Mouse (Mus musculus): ENCODE measurements around the gene Npff.
A peak's percentile ranks its signal among the peaks of the same experiment; 100 is the strongest.

The Npff gene

DNA sequence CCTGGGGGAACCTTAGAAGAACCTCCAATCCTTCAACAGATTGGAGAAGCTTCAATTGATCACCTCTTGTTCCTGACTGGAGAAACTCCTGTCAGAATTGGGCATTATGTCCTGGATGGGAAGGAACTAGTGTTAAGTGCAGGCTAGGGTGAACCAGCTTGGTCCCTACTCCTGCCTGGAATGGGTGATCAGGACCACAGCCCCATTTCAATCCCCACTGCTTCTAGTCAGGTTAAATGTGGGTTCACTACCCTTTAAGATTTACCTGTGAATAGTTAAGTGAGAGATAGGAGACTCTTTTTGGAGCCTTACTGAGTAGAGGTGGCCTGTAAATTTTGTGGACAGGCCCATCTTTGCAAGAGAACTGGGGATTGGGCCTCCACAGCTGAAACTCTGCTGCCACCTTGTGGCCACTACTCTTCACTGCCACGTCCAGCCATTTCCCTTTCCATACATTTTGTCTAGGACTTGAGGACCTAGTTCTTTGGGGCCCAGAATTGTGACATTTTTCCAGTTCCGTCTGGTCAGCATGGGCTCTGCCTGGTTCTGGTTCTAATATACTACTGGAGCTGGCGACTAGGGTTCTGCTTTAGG is at the start of gene Npff:
TSS of gene Npff (minus strand) at position 51 of the 594 bp plus-strand sequence.
- DNase-seq (ENCODE audit: low read depth): peak; percentile 70

DNA sequence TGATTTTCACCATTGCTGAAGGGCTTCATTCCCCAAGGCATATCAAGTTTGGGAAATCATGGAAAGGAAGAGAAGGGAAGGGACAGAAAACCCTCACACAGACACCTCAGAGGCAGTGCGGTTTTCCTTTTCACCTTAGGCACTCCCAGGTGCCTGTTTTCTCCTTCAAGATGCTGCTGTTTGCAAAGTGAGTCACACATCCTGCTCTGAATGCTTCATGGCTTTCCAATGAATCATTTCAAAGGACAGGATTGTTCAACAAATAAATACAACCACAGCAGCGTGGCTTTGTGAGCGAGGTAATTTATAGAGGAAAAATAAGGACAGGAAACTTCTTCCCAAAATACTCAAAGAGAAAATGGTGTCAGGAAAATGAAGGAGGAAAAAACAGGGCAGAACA is 47.3 kb upstream of the Npff start:
- DNase-seq (ENCODE audit: low read depth): no peak

DNA sequence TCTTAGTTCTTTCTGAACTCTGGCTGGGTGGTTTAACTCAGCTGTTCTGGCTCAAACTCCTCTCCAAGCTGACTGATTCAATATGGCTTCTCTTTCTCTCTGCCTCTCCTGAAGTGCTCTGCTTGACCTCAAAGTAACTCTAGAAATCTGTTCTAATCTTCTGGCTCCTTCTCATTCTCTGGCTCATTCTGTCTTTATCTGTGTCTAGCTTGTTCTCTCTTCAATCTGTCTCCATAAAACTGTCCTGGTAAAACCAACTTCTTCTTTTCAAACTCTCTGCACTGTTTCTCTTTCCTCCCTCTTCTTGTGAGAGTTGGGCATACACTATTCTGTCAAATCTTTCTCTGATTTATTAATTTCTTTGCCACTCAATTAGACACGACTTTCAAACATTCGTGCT is 43.1 kb upstream of the Npff start:
- DNase-seq (ENCODE audit: low read depth): no peak

DNA sequence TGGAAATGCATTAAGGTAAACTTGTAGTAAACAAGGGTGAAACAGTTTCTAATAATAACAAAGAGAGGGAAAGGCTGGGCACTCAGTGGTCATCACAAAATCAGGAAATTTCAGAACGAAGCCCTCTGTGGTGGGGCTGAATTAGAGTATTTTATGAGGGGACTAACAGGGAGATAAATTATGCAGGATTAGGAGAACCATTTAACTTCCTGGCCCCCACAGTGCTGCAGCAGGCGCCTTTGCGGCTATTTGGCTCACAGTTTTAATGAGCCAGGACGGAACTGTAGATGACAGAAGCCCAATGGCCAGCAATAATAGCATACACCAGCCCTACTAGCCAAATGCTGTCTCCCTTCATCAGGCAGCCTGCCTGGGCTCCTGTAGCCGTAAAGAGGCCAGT is 38.9 kb upstream of the Npff start:
- DNase-seq (ENCODE audit: low read depth): no peak

DNA sequence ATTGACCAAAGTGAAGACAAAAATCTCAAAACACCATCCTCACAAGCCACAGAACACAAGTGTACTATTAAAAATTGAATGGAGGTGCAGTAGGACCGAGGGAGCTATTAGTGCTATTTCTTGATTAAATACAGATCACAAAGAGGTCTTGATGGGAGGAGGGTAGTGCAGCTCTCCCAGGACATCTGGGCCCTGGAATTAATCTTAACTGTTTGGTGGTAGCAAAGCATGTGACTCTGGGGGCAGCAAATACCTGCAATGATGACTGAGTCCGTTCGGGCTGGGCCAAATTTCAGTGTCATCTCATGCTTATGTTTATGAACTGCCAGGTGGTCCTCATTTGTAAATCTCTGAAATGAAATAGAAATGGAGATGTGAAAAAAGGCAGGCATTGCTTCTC is 38.3 kb upstream of the Npff start:
- DNase-seq (ENCODE audit: low read depth): no peak

DNA sequence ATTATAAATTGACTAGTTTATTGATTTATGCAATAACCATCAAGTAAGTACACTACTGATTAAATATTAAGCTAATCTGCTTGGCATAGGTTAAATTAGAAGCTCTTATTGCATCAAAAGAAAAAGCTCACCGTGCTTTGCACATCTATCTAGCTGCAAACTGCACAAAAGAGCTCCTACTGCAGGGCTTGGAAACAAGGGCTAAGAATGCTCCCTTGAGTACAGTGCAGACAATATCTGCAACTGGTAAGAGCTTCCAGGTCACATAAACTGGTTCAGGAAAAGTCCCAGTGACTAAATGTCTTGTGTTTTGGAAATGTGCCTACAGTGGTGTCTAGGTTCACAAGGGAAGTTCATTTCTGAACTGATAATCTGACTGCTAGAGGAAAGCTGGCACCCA is 37.7 kb upstream of the Npff start:
- no peak for DNase-seq (ENCODE audit: low read depth)

DNA sequence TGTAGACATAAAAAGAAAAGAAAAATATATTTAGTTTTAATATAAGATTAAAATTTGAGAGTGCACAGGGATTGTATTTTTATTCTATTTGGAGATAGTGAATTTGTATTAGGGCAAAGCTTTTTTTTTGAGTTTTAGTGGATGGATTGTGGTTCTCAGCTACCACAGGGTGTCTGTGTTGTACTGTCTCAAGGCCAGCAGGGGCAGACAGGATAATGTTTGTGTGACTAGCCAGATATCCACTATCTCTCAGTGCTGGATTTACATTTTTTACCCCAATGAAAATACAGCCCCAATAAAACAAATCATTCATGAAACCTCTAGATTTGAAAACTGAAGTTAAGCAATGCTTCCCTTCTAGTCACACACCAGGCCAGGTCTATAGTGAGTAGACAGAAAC is 32.8 kb upstream of the Npff start:
- no peak for DNase-seq (ENCODE audit: low read depth)

DNA sequence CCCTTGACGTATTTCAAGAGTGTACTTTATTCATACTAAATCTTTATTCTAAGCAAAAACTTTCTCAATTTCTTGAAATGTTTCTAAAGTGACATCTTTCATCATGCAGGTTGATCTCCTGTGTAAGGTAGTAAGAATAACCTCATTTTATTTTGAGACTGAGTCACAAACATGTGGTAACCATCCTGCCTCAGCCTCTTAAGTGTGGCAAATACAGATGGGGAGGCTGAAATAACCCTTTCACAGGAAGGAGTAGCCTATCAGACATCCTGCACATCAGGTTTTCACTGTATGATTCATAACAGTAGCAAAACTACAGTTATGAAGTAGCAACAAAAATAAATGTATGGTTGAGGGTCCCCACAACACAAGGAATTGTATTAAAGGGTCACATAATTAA is 30.8 kb upstream of the Npff start:
- no peak for DNase-seq (ENCODE audit: low read depth)

DNA sequence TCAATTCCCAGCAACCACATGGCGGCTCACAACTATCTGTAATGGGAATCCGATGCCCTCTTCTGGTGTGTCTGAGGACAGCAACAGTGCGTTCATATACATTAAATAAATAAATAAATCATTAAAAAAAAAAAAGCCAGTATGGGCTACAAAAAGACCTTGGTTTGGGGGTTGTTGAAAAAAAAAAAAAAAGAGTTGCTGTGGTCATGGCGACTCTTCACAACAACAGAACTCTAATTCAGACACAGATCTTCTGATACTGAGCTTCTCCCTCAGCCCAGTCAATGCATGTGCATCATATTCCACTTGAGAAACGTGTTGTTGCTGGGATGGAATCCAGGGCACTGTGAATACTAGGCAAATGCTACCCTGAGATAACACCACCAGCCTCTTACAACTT is 27.9 kb upstream of the Npff start:
- no peak for DNase-seq (ENCODE audit: low read depth)

DNA sequence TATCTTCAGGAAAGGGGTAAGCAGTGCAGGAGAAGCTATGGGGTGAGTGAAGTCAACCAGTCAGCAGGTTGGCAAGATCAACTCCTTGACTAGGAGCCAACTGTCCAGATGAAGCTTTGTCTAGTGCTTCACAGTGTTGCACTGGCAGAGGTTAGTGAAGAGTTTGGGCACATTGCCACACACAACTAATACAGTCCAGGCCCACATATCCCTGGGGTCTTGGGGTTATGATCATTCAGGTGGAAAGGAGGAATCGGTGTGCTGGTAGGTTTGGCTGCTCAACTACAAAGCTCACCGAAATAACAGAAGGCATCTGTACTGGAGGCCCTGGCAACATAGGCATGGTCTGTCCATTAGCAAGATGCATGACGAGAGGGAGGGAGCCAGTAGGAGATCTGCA is 22.7 kb upstream of the Npff start:
- DNase-seq (ENCODE audit: low read depth): no peak

DNA sequence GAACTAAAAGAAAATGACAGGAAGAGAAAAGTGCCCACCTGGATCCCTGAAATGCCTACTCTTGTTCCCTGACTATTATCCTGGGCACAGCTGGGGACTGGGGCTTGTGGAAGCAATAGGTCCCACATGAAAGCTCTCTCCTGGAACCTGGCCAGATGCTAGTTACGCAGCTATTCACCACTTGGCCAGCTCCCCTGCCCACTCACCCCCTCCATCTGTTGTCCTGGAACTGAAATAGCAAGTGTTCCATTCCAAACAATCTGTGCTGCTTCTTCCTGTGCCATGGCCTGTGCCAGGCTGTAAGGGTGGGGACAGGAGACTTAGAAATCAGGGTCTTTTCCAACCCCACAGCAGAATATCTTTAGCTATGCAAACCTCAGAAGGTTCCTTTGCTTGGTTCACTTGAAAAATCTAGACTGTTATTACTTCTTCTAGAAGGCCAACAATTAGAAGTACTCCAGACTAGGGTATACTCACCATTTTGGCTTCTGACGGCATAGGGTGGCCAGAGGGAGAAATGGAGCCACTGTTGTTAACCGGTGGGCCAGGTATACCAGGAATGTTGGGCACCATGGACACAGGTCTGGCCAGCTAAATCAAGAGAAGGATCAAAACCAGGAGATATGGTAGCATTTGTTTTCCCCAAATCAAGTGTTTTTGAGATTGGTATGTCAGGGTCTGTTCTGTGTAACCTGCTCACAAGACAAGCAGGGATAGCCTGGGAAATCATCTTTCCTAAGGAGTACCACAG is 22.1 kb upstream of the Npff start:
- DNase-seq (ENCODE audit: low read depth): no peak

DNA sequence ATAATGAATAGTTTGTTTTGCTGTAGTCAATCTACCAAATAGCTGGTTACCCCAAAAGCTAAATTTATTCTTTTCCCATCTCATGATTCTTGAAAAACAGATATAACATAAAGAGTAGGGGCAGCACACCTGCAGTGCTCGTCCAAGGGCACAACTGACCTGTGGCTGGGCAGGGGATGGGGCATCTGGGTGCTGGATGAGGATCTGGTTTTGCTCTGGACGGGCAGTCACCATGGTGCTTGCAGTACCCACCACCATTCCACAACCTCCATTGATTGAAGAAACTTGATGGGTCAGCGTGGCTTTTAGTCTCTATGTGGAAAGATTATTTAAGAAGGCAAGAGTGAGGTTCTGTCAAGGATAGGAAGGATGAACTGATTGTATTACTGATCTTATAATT is 21.5 kb upstream of the Npff start:
- no peak for DNase-seq (ENCODE audit: low read depth)

DNA sequence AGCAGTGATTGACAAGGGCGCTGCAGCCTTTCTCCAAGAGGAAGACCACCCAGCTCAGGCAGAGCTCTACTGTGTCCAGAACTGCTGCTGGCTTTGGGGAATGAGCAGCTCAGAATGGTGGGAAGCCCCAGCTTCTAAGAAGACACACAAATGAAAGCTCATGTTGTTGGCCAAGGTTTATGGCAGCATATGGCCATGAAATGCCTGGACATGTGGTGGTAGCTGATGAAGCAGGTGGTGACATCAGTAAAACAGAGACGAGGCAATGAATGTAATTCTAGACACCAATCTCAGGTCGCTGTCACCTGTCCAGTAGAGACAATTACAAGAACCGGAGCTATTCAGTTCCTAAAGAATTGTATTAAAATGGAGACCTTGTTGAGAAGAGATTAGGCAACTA is 20.1 kb upstream of the Npff start:
- DNase-seq (ENCODE audit: low read depth): no peak

DNA sequence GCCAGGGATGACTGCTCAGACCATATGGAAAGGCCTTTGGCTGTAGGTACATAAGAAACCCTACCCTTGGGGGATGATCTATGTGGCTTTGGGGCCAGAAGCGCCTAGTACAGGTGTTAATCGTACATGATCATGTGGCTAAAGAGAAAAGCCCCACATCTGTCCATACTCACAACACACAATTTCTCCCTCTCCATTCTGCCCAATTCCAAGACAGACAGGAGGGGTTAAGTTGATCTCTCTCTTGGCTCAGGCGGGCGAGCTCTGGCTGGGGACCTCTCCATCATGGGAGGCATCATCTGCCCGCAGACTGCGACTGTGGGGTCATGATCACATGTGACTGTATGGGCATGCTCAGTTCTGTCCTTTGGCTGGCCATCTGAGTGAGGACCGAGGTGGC is 9.2 kb upstream of the Npff start:
- DNase-seq (ENCODE audit: low read depth): no peak

DNA sequence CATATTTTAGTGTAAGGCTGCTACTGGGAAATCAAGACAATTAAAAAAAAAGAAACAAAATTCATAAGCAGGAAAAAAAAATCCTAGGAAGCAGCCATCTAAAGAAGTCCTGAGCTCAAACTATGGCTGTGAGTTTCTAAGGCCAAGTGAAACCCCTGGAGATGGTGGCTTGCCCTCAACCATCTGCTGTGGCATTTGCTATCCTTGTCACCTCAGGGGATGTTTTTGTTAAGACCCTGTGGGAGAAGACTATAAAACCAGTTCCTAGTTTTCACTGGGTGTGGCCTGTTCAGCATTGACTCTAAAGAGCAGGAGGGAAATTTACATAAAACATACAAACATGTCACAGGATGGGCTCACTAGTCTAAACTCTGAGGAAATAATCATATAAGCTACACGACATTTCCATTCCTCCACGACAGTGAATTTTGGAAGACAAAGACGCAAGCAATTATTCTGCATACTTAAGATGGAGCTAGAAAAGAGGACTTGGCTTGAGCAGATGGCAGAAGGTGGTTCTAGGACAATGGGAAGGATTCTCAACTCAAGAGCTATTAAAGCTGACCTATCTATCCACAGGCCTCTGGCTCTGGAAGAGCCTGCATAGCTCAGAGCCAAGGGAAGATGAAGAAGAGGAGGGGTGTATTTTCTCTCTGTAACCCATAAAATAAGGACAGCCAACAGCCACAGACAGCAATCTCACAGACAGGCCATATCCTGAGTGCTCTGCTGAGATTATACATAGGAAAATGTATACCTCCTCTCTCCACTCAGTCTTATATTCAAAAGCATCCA is 7.6 kb upstream of the Npff start:
- no peak for DNase-seq (ENCODE audit: low read depth)

DNA sequence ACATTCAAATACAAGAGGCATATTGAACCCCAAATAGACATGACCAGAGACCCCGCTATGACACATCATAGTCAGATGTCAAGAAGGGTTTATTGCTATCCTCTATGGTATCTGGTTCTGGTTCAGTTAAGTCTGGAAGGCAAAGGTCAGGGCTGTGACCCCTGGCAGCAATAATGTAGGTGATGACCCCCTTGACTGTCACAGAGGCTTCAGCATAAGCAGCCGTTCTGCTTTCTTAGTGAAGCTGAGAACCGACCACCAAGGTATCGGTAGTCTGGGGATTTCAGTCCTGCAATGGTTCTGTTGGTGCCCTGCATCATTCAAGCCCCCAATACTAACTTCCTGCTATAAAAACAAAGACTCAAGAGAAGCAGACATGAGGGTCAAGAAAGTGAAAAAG is 6.8 kb upstream of the Npff start:
- DNase-seq (ENCODE audit: low read depth): no peak

DNA sequence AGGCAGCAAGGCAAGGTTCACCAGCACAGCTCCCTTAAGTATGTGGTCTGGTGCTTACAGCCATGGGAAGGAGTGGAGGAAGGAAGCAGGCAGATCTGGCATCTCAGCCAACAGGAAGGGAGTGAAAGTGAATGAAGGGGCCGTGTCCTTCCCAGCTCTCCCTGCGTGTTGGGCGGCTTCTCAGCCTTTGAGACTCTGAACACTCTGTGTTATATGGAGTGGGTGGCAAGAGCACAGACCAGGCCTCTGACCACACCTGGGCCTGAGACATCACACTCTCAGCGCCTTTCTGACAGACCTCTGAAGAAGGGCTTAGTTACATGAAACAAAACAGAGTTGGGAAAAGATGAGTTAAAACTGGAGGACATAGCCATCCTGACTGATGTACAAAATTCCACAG is 5.8 kb upstream of the Npff start:
- no peak for DNase-seq (ENCODE audit: low read depth)

DNA sequence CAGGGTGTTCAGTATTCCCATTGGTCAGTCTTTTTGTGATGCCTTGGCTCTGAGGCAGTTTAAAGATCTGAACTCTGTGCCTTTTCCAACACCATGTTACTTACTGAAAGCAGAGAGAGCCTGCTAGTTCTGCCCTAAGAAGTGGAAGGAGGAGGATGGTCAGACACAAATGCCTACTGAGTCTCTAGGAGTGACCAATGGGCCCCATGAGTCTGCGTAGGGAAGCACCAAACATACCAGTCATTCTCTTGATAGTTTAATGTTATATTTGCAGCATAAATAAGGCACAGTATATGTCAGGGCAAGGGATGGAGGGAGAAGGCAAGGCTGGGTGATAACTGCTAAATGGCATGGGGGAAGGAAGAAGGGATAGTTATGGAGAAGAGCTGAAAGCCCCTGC is 3.7 kb upstream of the Npff start:
- DNase-seq (ENCODE audit: low read depth): no peak

DNA sequence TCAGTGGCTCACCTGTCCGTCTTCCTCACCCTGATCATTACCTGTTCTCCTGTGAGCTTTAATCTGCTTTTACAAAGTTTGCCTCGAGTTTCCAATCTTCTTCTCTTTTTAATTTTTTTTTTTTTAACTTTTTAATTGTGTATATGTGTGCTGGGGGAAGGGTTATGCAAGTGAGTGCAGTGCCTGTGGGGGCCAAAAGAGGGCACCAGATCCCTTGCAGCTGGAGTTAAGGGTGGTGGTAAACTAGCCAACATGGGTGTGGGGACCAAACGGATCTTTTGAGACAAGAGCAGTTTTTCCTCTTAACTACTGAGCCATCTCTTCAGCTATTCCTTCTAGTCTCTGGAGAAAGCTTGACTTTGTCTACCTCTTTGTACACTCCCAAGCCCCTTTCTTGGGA is 3.2 kb upstream of the Npff start:
- no peak for DNase-seq (ENCODE audit: low read depth)

DNA sequence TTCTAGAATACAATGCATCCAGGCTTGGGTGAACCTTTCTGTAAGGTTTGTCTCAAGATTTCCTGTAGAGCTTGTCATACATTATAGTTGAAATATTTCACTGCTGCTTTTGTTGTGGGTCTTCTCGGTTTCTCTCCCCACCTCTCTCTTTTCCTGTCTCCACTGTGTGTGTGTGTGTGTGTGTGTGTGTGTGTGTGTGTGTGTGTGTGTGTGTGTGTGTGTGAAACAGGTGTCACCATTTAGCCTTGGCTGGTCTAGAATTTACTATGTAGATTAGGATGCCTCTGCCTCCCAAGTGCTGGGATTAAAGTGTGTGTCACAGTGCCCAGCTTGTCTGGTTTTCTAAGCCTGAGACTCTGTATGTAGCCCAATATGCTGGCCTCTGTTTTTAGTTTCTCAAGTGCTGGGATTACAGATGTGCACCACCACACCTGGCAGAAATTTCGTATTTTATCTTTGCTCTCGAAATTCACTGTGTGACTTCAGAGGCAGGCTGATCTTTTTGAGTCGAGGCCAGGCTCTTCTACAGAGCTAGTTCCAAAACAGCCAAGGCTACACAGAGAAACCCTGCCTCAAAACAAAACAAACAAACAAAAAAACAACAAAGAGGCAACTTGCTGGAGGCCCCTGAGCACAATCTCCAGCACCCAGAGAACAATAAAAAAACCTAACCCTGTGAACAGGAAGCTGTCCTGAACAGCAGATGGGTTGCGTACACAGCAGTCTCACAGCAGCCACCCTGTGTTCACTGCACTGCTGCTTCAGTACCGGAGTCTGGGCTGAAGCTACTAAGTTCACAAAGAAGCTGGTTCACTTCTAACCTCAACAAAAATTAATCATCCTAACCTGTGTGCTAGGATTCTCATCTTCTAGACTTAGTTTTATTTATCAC is 1.6 kb upstream of the Npff start:
- no peak for DNase-seq (ENCODE audit: low read depth)

DNA sequence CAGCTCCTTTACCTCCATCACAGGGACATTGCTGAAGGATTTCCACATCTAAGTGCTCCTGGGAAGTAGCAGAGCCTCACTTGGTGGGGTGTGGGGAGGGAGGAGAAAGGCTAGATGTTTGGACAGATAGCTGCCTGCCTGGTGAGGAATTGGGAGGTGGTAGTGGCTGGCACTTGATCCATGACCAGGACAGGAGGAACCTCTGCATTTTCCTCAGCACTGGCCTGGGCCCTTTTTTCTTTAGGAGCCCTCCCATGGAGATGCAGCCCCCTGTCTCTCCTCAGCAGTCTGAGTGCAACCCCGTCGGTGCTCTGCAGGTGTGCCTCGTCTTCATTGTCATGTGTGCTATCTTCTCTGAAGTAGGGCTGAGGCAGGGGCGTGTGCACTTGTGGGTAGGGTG is 3.3 kb downstream of the Npff start:
- no peak for DNase-seq (ENCODE audit: low read depth)

DNA sequence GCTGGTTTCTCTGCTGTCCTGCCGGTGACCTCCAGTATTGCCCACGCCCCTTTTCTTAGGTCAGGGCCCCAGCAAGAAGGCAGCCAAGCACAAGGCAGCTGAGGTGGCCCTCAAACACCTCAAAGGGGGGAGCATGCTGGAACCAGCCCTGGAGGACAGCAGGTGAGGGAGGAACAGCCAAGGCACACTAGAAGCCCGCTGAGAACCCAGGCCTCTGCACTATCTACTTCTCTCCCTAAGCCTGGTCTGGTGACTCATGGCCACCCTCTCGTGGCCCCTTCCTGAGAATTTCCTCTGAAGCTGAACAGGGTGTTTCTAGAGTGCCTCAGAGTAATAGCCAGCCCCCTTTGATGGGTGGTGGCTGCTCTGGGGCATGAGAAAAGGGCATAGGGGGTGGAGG is 4.3 kb downstream of the Npff start:
- DNase-seq (ENCODE audit: low read depth): peak; percentile 73
